Comparison of ENCODE assay signal across 12 mouse cellular contexts in genomic region chr2:178497900-178498299, GRCm38 (mm10).
A peak's percentile ranks its signal among the peaks of the same experiment; 100 is the strongest.
DNase-seq lines count a peak whose midpoint lies in the region; ATAC-seq and TF ChIP-seq lines count a peak whose summit lies in the region.
"Had no signal": no experiment of that assay in that cellular context is flagged by ENCODE, and none has a peak within 500 bp of the region (broad histone marks: within the 10 kb centered on the region; RNA-seq: fewer than 3 reads in every experiment).

No protein-coding gene starts in this region.

- peak; percentile 54; the same call in 1 of the 2 replicates for ATAC-seq in forebrain, embryonic 15.5 days (replicated peaks)
- no peak for ATAC-seq in forebrain, embryonic 16.5 days

- H3K9ac ChIP-seq in forebrain, embryonic 15.5 days (replicated peaks), result no peak overlapping the region
- H3K9ac ChIP-seq in forebrain, embryonic 16.5 days (replicated peaks; ENCODE audit: low read depth, low read length), result no peak overlapping the region
- H3K9ac ChIP-seq: embryonic facial prominence, embryonic 15.5 days; neural tube, embryonic 13.5 days had no signal

- no peak for TF ChIP-seq POLR2A in bone marrow, adult 2 months (IDR thresholded peaks at IDR 0.05; ENCODE audit: borderline replicate concordance, control insufficient read depth, low read depth, low read length)
- TF ChIP-seq POLR2A in kidney, adult 2 months (IDR thresholded peaks at IDR 0.05; ENCODE audit: low read depth, low read length), result no peak

- H3K9me3 ChIP-seq in forebrain, embryonic 15.5 days, result no peaks in the 10 kb centered on the region
- no peaks in the 10 kb centered on the region for H3K9me3 ChIP-seq in forebrain, embryonic 16.5 days (ENCODE audit: control insufficient read depth, low read length)
- H3K9me3 ChIP-seq: embryonic facial prominence, embryonic 15.5 days; neural tube, embryonic 13.5 days had no signal

- H3K27ac ChIP-seq in forebrain, embryonic 15.5 days (replicated peaks), result no peak overlapping the region
- H3K27ac ChIP-seq in forebrain, embryonic 16.5 days (ENCODE audit: low read length), result no peak overlapping the region
- H3K27ac ChIP-seq in bone marrow, adult 2 months (ENCODE audit: control insufficient read depth, insufficient read depth, low read depth, low read length, poor library complexity), result peak overlapping the region; percentile 55; the same call in 1 of the 2 replicates
- H3K27ac ChIP-seq in macrophage, result peak overlapping the region; percentile 65
- no peak overlapping the region for H3K27ac ChIP-seq in kidney, adult 2 months (ENCODE audit: insufficient read depth, low read depth, low read length)
- H3K27ac ChIP-seq: embryonic facial prominence, embryonic 15.5 days; forebrain, embryonic 10.5 days; neural tube, embryonic 13.5 days had no signal

- no peaks in the 10 kb centered on the region for H3K79me2 ChIP-seq in macrophage (ENCODE audit: inconsistent target)

- peak; percentile 27 for DNase-seq in layer of hippocampus, adult 9-11 months
- no peak for DNase-seq in layer of hippocampus, adult 18-20 months (ENCODE audit: low spot score in 2 of 2)
- no peak for DNase-seq in embryo, embryonic 11 days
- no peak for DNase-seq in kidney, adult 2 months
- DNase-seq: cerebellum, adult 2 months had no signal

- WGBS in forebrain, embryonic 15.5 days, result 82% methylated on average over 1 of the region's 1 CpGs
- 89% methylated on average over 1 of the region's 1 CpGs for WGBS in forebrain, embryonic 16.5 days
- 0% methylated on average over 1 of the region's 1 CpGs for WGBS in bone marrow, adult 2 months
- WGBS in macrophage (ENCODE audit: missing documents), result 0% methylated on average over 1 of the region's 1 CpGs
- WGBS in kidney, adult 2 months, result 63% methylated on average over 1 of the region's 1 CpGs

- peaks cover 8% of the 10 kb centered on the region for H3K4me1 ChIP-seq in forebrain, embryonic 15.5 days
- H3K4me1 ChIP-seq in forebrain, embryonic 16.5 days (replicated peaks; ENCODE audit: control insufficient read depth, insufficient read depth, low read length), result peaks cover 16% of the 10 kb centered on the region
- peaks cover 10% of the 10 kb centered on the region for H3K4me1 ChIP-seq in bone marrow, adult 2 months (ENCODE audit: control insufficient read depth, insufficient read depth, low read length)
- H3K4me1 ChIP-seq in kidney, adult 2 months (ENCODE audit: control insufficient read depth, insufficient read depth, low read length), result peaks cover 8% of the 10 kb centered on the region

- H3K27me3 ChIP-seq in forebrain, embryonic 15.5 days, result no peaks in the 10 kb centered on the region
- no peaks in the 10 kb centered on the region for H3K27me3 ChIP-seq in forebrain, embryonic 16.5 days (replicated peaks; ENCODE audit: control insufficient read depth, insufficient read depth, low read length)
- H3K27me3 ChIP-seq in kidney, adult 2 months (replicated peaks; ENCODE audit: control insufficient read depth, insufficient read depth, low read length), result no peaks in the 10 kb centered on the region
- H3K27me3 ChIP-seq: neural tube, embryonic 13.5 days had no signal

- no peaks in the 10 kb centered on the region for H3K36me3 ChIP-seq in forebrain, embryonic 15.5 days
- no peaks in the 10 kb centered on the region for H3K36me3 ChIP-seq in forebrain, embryonic 16.5 days (ENCODE audit: control insufficient read depth, insufficient read depth)
- no peaks in the 10 kb centered on the region for H3K36me3 ChIP-seq in macrophage (ENCODE audit: inconsistent target)
- H3K36me3 ChIP-seq in kidney, adult 2 months (ENCODE audit: control insufficient read depth, insufficient read depth, low read length), result no peaks in the 10 kb centered on the region
- H3K36me3 ChIP-seq: embryonic facial prominence, embryonic 15.5 days; forebrain, embryonic 10.5 days; neural tube, embryonic 13.5 days had no signal

- no peak overlapping the region for H3K4me3 ChIP-seq in forebrain, embryonic 15.5 days
- H3K4me3 ChIP-seq in forebrain, embryonic 16.5 days (replicated peaks; ENCODE audit: low read length), result no peak overlapping the region
- no peak overlapping the region for H3K4me3 ChIP-seq in bone marrow, adult 2 months (replicated peaks; ENCODE audit: control insufficient read depth, low read depth, low read length)
- no peak overlapping the region for H3K4me3 ChIP-seq in macrophage (ENCODE audit: inconsistent target)
- H3K4me3 ChIP-seq in kidney, adult 2 months (ENCODE audit: insufficient read depth, low read depth, low read length), result no peak overlapping the region
- H3K4me3 ChIP-seq: embryonic facial prominence, embryonic 15.5 days; forebrain, embryonic 10.5 days; neural tube, embryonic 13.5 days had no signal

- no peak for TF ChIP-seq CTCF in bone marrow, adult 2 months (IDR thresholded peaks at IDR 0.05; ENCODE audit: control insufficient read depth, insufficient read depth, low read length)
- TF ChIP-seq CTCF in kidney, adult 2 months (conservative IDR thresholded peaks at IDR 0.05; ENCODE audit: insufficient read depth, insufficient read length, low read depth, low read length), result no peak

- no peak overlapping the region for H3K4me2 ChIP-seq in forebrain, embryonic 15.5 days (replicated peaks)
- H3K4me2 ChIP-seq in forebrain, embryonic 16.5 days (ENCODE audit: low read length), result no peak overlapping the region
- H3K4me2 ChIP-seq: embryonic facial prominence, embryonic 15.5 days; neural tube, embryonic 13.5 days had no signal

Comparison
In these comparisons a context has a peak if more than half of its experiments do, and no peak if none do; other contexts are left out.
1. H3K27ac ChIP-seq: peak in bone marrow, adult 2 months (single experiment) and macrophage (single experiment); none in forebrain, embryonic 15.5 days (single experiment), forebrain, embryonic 16.5 days (single experiment) and kidney, adult 2 months (single experiment).